Mouse (Mus musculus) retina, adult 2 months (tissue): ENCODE data around the gene Nt5c1a.
"Not testable (repeated sequence)": the region's sequence is repeated elsewhere in the genome, so short reads cannot be mapped to it uniquely, and the experiment has no call there.

Source experiments
- DNase-seq: peaks from one replicate; pipeline ENCODE4 v3.0.0-alpha.2; 2012; ENCODE audit warnings: low read depth, low spot score

Nt5c1a gene

GRCm38 (mm10) chr4:123201186-123202093, at the start of gene Nt5c1a:
Gene Nt5c1a, plus strand, starts transcription at chr4:123201504.
- no peak for DNase-seq

- DNase-seq = no peak
Observed at GRCm38 (mm10) chr4:123152003-123152402, 49.3 kb upstream of the Nt5c1a start.

GRCm38 (mm10) chr4:123152976-123153375, 48.3 kb upstream of the Nt5c1a start:
- no peak for DNase-seq

GRCm38 (mm10) chr4:123155004-123155403, 46.3 kb upstream of the Nt5c1a start:
- DNase-seq = peak; percentile 48

GRCm38 (mm10) chr4:123155427-123155826, 45.9 kb upstream of the Nt5c1a start:
- DNase-seq = no peak

- DNase-seq = no peak
Observed at GRCm38 (mm10) chr4:123155840-123156239, 45.5 kb upstream of the Nt5c1a start.

GRCm38 (mm10) chr4:123160571-123160970, 40.7 kb upstream of the Nt5c1a start:
- DNase-seq = no peak

GRCm38 (mm10) chr4:123161251-123161650, 40.1 kb upstream of the Nt5c1a start:
- not testable (repeated sequence) for DNase-seq

- DNase-seq = peak; percentile 72
Observed at GRCm38 (mm10) chr4:123162305-123162917, 38.9 kb upstream of the Nt5c1a start.

GRCm38 (mm10) chr4:123164157-123164556, 37.1 kb upstream of the Nt5c1a start:
- DNase-seq = no peak

GRCm38 (mm10) chr4:123171811-123172210, 29.5 kb upstream of the Nt5c1a start:
- DNase-seq = no peak

GRCm38 (mm10) chr4:123182328-123183238, 18.7 kb upstream of the Nt5c1a start, which contains the start of gene Hpcal4:
Gene Hpcal4, plus strand, starts transcription at chr4:123183227.
- peak; percentile 28 for DNase-seq

- peak; percentile 67 for DNase-seq
Observed at GRCm38 (mm10) chr4:123183239-123184056, 17.9 kb upstream of the Nt5c1a start.

- no peak for DNase-seq
Observed at GRCm38 (mm10) chr4:123184816-123185215, 16.5 kb upstream of the Nt5c1a start.

GRCm38 (mm10) chr4:123192336-123192735, 9.0 kb upstream of the Nt5c1a start:
- no peak for DNase-seq

GRCm38 (mm10) chr4:123193791-123194190, 7.5 kb upstream of the Nt5c1a start:
- no peak for DNase-seq

GRCm38 (mm10) chr4:123196695-123197094, 4.6 kb upstream of the Nt5c1a start:
- DNase-seq = no peak

- peak; percentile 37 for DNase-seq
Observed at GRCm38 (mm10) chr4:123200771-123201185, 526 bp upstream of the Nt5c1a start.

GRCm38 (mm10) chr4:123202094-123202420, 753 bp downstream of the Nt5c1a start:
- no peak for DNase-seq

GRCm38 (mm10) chr4:123207337-123207736, 6.0 kb downstream of the Nt5c1a start:
- no peak for DNase-seq

- no peak for DNase-seq
Observed at GRCm38 (mm10) chr4:123210996-123211395, 9.7 kb downstream of the Nt5c1a start.
